Mouse (Mus musculus) induced T-regulatory cell, adult 2 months (primary cell): ENCODE results near the gene Cacna1a.
"Not testable (repeated sequence)": the region's sequence is repeated elsewhere in the genome, so short reads cannot be mapped to it uniquely, and the experiment has no call there.

Experiments
- DNase-seq: peaks from one replicate; pipeline ENCODE4 v3.0.0-alpha.2; 2012; ENCODE audit warnings: low read depth

Gene Cacna1a

DNA sequence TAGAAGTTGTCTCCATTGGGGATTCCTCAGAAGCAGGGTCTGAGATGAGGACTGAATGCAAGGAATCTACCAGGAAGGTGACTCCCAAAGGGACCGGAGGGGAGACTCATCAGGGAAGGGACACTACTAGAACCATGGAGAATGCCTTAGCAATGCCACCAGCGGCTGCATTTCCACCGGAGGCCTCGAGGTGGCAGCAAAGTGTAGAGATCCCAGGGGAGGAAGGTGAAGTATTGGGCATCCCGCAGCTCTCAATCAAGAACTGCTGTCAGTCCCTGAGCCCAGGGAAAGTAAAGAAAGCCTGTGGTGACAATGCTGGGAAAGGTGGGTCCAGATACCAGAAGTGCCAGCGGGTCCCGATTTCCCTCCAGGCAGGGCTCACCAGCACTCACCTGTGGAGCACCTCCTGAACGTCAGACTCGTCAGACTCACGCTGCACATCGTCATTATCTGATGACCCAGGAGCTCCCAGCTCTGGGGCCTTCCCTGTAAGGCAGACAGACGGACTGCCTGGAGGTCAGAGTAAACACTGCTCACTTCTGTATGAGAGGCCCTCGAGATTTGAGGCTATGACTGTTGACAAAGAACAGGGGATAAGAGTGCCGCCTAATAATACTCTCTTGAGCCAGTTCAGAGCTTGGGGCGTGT lies 203.9 kb downstream of the Cacna1a start:
- DNase-seq, result peak; percentile 83

DNA sequence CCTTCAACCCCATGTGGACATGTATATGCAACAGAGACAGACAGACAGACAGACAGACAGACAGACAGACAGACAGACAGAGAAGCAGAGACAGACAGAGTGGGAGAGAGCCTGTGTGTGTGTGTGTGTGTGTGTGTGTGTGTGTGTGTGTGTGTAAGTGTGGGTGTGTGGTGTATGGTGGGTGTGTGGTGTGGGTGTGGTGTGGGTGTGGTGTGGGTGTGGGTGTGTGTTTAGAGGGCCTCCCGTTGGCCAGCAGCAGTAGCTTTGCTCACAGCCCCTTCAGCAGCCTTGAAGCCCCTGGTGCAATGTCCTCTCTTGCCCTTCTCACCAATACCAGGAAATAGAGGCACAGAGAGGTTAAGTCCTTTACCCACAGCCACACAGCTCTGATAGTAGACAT lies 204.9 kb downstream of the Cacna1a start:
- no peak for DNase-seq

DNA sequence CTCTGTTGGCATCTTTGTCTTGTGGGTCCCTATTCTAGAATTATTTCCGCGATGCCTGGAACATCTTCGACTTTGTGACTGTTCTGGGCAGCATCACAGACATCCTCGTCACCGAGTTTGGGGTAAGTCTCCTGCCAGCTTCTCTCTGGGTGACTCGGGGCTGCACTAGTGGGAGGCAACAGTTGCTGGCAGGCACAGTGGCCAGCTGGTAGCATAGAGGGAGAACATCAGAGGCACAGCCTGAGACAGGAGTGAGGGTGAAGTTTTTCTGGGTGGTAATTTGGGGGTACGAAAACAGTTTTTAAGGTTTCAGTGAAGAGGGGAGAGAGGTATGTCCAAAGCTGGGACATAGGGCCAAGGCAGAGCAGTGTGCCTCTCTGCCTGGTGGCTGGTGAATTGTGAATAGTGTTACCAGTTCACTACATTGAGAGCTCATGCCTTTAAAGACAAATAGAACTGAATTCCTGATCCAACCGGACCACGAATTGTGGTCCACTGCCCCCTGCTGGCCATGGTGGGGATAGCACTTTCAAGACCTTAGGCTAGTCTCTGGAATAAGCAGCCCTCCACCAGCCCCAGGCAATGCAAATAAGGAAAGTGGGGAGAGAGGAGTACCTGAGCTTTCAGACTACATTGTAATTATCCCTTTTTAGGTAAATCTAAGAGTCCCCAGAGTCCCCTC lies 206.0 kb downstream of the Cacna1a start:
- DNase-seq, result peak; percentile 82

DNA sequence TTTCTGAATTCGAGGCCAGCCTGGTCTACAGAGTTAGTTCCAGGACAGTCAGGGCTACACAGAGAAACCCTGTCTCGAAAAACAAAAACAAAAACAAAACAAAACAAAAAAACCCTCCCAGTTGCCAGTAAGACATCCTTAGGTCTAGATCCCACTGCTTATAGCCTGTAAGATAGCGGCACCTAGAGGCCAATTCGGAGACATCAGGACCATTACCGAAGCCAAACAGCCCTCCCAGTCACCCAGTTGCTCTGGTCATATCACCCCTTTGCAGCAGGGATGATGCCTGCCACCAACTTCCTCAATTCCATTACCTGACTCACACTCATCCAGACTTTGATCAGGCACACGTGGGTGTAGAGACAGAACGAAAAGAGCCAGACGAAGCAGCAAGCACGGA lies 207.4 kb downstream of the Cacna1a start:
- peak; percentile 75 for DNase-seq

DNA sequence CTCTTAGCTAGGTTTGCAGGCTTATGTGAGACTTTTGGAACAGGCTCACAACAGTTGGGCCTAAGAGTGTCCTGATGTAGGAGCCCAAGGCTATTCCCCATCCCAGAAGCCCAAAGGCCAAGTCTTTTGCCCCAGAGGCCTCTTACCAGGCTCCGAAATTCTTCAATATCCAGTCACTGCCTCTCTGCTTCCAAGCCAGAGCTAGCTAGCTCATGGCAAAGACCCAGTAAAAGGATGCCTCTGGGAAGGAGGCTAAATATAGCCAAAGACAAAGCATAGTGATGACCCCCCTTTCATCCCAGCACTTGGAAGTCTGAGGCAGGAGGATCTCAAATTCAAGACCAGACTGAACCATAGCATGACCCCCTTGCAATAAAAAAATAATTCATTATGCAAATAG lies 211.2 kb downstream of the Cacna1a start:
- DNase-seq, result no peak

DNA sequence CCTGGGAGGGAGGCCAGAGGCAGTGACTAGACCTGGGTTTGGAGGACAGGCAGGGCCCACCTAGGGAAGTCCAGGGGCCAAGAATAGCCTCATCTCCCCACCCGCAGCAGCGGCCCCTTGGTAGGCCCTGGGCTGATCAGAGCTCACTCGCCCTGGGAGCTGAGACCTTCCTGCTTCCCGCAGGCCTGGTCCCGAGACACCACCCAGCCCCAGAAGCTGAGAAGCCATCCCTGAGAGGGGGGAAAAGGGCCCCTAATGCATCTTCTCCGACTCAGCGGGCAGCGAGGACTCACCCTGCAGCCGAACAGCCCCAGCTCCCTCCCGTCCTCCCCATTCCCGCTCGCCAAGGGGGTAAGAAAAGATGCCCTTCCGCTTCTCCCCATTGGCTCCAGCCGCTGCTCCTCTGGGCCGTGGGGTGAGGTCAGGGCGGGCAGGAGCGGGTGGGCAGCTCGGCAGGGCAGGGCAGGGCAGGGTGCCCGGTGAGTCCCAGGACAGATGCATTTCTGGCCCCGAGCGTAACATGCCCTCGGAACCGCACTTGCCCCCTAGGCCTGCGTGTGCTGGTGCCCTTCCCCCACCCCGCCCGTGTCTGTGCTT lies 212.2 kb downstream of the Cacna1a start:
- no peak for DNase-seq

DNA sequence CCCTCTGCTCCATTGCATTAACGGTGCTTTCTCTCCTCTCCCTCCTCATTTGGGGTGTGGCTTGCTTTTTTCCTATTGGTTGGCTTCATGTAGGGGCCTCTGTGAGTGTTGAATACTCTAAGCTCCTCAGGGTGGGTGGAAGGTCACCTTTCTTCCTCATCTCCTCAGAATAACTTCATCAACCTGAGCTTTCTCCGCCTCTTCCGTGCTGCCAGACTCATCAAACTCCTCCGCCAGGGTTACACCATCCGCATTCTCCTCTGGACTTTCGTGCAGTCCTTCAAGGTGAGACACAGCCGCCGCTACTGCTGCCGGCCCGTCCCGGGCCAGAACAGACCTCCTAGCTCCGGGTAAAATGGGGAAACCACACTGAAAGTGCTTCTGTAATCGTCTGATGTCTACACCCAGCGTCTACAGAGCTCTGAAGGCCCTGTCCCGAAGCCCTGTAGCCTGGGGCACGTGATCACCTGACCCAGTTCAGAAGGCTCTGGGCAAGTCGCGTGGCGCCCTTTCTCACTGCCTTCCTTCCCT lies 213.0 kb downstream of the Cacna1a start:
- DNase-seq, result peak; percentile 51

DNA sequence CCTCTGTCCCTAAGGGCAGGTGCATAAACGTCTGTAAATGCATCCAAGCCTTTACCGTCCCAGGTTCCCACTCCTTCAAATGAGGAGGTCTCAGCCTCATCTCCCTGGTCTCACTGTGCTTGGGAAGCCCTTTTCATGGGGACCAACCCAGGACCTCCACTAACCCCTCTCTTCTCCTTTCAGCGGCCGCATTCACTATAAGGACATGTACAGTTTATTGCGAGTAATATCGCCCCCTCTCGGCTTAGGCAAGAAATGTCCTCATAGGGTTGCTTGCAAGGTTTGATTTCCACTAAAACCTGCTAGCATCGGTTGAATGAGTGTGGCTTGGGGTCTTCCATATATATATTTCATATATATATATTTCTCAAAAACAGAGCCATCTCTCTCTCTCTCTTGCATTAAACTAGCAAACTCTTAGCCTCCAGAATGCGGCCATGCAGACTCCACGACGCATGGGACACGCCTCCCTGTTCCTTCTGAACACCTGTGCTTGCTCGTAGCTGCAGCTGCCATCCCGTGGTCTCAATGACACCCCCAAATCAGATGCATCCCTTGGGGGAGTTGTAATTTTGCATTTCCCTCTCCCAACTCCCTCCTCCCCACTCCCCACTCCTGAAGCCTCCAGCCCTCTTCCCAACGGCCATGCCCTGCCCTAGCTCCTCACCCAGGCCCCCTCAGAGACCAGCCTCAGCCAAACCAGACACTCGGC lies 226.4 kb downstream of the Cacna1a start:
- peak; percentile 70 for DNase-seq

DNA sequence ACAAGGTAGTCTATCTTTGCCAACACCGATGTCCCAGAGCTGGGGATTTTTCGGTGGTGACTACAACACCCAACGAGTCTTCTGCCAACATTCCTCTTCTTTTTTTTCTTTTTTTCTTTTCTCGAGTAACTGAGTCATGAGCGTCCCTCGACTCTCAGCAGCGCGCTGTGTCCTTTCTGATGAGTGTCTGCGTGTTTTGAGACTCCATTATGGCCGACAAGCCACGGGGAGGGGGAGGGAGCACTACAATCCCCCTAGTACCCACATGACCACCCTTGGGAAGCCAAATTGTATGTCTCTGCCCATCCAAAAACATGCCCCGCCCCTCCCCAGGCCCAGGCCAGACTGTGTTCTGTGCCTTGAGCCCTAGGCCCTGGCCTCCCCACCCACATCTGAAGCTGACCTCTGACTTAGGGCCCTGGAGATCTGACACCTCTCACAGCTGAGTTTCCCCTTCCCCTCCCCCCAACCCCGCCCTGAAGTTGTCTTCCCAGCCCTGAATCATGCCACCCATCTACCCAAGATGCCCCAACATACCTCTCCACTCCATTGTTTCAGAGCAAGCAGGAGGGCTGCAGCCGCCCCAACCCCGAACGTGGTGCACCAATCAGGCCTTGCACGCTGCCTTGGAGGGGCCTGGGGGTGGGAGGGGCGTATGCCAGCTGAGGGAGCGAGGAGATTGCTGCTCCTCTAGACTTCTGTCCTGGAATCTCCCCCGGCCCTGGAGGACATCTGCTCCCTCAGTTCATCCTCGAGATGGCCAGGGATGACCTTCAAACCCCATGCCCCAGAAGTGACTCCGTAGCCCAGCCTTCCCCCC lies 227.6 kb downstream of the Cacna1a start:
- no peak for DNase-seq

DNA sequence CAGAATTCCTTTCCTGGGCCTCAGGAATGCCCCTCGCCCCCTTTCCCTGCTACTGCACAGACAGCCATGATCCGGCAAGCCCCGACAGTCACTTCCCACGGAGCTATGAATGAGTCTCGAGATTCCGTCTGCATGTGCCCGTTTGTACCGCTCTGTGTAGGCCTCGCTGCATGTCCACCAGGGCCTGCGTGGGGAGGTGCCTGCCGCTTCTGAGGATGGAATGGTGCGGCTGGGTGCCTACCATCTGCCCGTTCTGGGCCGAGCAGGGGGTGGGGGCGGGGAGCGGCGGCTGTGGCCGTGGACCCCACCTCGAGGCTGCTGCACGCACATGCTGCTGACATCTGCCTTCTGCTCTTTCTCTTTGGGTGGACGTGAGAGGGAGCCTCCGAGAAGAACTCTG lies 228.8 kb downstream of the Cacna1a start:
- no peak for DNase-seq

DNA sequence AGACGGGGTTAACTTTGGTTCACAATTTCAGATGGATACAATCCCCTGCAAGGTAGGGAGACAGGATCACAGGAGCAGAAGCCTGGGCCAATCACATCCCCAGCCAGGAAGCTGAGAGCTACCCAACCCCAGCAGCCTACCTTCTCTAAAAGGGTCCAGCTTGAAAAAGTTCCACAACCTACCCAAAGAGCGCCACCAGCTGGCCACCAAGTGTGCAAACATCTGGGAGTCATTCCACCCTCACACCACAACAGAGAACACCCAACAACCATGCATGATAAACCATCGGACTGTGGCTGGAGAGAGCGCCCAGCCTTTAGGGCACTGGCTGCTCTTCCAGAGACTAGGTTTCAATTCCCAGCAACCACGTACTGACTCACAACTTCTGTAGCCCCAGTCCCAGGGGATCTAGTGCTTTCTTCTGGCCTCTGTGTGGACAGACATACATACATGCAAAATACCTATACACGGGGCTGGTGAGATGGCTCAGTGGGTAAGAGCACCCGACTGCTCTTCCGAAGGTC lies 232.9 kb downstream of the Cacna1a start:
- peak; percentile 29 for DNase-seq

DNA sequence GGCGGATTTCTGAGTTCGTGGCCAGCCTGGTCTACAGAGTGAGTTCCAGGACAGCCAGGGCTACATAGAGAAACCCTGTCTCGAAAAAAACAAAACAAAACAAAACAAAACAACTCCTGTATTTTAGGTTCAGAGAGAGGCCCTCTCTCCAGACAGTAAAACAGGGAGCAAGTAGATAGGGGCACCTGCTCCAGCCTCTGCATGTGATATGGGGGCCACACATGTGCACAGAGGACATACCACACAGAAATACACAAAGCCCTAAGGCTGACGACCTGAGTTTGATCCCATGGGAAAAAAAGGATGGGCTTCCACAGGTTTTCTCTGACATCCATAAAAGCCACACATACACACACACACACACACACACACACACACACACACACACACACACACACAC lies 235.2 kb downstream of the Cacna1a start:
- DNase-seq, result not testable (repeated sequence)

DNA sequence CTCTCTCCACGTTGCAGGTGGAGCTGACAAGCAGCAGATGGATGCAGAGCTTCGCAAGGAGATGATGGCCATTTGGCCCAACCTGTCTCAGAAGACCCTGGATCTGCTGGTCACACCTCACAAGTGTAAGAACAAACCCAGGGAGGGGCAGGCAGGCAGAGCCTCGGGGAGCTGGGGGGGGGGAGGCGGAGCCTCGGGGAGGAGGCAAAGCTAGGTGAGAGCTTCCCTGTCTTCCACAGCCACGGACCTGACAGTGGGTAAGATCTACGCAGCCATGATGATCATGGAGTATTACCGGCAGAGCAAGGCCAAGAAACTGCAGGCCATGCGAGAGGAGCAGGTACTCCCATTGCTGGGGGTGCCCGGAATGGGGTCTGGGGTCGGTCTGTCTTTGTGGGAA lies 241.3 kb downstream of the Cacna1a start:
- DNase-seq, result no peak

DNA sequence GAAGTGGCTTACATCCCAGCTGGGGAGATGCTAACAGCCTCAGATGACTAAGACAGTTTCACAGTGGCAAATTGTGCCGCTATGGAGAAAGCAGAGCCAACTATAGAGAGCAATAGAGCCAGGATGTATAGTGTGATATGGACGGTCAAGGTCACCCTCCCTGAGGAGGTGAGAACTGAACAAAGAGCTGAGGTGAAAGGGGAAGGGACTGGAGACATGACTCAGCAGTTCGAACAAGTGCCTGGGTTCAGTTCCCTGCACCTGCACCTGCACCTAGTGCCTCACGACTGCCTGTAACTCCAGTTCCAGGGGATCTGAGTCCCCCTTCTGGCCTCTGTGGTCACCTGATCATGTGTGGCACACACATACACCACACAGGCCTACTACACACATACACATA lies 241.9 kb downstream of the Cacna1a start:
- DNase-seq, result no peak

DNA sequence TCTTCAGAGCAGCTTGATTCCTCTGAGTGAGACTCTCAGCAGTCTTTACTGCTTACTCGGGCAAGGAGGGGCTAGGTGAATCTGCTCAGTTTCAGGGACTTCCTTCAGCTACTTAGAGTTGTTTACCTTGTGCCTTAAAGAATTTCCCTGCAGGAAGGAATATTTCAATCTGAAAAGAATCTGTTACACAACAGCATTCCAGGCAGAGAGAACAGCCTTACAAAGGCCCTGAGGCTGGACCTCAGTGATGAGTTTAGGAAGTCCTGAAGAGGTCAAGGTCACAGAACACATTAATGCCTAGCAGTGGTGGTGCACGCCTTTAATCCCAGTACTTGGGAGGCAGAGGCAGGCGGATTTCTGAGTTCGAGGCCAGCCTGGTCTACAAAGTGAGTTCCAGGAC lies 243.6 kb downstream of the Cacna1a start:
- no peak for DNase-seq

DNA sequence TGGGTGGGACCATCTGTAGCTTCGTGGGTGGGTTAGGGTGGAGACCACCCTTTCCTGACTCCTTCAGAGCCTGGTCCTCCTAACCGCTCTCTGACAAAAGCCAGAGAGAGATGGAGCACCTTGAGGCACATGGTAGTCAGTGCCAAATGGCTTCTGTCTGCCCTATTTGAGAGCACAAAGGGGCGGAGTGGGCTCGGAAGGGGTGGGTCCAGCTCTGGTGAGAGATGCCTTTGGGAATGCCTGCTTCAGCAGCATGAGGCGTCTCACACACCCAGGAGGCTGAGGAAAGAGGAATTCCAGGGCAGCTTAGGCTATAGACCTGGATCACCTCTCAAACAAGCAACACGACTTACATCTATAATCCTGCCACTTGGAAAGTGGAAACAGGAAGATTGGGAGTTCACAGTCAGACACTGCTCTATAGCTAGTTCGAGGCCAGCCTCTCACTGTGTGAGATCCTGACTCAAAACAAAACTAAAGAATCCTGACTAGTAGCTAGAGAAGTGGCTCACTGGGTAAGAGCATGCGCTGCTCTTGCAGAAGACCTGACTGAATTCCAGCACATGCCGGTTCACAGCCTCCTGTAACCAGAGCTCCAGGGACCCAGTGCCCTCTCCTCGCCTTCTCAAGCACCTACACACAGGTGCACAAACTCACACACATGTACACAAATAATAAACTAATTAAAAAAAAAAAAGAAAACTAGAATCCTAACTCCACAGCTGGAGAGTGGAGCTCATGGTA lies 245.8 kb downstream of the Cacna1a start:
- no peak for DNase-seq

DNA sequence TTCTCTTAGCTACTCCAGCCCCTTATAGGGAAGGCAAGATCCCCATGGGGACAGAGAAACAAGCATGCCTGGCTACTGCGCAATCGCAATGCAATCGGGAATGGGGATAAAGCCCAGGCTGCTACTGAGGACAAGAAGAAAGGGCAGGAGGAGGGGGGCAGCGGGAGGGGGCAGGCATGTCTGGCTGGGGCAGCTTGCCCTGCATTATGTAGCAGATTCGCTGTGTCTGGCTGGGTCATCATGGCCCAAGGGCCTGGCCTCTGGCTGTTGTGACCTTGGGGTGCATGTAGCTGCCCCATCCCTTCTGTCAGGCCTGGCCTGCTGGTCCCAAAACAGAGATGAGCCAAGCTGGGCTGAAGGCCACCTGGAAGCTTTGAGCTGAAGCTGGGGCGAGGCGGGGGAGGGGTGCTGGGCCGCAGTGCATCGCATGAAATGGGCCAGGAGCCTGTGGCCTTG lies 246.6 kb downstream of the Cacna1a start:
- DNase-seq, result no peak

DNA sequence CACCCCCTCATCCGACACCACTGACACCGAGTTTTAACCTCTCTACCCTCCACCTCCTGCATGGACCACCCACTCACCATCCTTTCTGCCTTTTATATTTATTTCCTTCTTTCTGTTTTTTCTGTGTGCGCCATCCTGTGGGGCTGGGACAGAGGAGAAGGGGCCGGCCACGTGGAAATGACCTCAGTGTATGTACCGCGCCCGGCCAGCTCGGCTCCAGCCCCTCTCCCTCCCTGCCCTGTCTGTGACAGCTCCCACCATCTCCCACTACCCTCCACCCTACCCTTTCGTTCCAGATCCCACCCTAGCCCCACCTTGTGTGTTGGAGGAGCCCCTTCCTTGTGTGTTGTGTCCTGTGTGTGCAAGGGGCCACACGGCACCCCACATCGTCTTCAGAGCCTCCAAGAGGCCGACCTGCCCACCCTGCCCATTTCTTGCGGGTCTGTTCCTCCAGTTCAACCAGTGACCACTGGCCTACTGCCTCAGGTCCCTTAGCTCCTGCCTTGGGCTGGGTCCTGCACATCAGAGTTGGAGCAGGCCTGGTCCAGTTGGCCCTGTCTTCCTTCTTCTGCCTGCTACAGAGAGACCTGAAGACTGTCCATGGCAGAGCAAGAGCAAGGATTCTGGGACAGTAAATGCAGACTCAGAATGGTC lies 247.3 kb downstream of the Cacna1a start:
- no peak for DNase-seq

DNA sequence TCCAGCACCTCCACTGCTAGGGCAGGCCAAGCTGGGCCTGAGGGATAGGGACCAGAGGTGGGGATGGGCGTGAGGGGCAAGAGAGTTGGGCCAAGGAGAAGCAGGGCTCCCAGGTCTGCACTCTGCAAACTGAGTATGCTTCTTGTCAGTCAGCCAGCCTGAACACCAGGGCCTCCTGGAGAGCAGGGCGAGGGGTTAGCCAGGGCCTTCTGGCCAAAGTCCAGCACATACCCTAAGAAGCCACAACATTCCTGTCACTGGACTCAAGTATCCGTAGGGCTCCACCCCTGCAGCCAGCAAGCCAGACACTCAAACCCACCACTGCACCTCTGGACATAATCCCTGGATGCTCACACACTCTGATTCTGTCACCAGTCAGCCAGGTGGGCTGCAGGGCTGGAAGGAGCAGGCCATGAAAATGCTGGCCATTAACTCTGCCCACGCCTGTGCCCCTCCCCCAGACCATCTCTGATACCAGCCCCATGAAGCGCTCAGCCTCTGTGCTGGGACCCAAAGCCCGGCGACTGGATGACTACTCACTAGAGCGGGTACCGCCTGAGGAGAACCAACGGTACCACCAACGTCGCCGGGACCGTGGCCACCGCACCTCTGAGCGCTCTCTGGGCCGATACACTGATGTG lies 247.9 kb downstream of the Cacna1a start:
- DNase-seq, result no peak
